Mouse (Mus musculus): ENCODE results near the gene Pts.

The Pts gene

GRCm38 (mm10) chr9:50527860-50528259 is 664 bp downstream of the Pts start:
- no peak for DNase-seq

- DNase-seq: no peak
Measured at GRCm38 (mm10) chr9:50525585-50525984, 2.9 kb downstream of the Pts start.

GRCm38 (mm10) chr9:50524936-50525335 is 3.6 kb downstream of the Pts start:
- DNase-seq: no peak

DNA sequence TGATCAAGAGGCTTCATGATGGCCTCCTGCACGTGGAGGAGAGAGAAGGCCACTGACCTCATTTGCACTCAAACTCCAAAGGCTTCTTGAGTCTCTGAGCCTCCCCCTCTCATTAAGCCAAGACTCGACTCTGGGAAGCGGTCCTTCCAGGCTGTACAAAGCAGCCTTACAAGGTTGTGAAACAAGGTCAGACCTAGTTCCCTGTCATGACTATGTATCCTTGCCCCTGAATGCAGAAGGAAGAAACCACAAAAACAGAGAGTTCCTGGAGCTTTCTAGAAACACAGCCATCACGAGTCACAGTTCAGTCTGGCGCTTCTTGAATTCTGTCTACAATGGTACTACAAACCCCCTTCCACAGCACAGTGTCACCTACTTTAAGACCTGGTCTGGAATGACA is 6.0 kb downstream of the Pts start:
- no peak for DNase-seq

DNA sequence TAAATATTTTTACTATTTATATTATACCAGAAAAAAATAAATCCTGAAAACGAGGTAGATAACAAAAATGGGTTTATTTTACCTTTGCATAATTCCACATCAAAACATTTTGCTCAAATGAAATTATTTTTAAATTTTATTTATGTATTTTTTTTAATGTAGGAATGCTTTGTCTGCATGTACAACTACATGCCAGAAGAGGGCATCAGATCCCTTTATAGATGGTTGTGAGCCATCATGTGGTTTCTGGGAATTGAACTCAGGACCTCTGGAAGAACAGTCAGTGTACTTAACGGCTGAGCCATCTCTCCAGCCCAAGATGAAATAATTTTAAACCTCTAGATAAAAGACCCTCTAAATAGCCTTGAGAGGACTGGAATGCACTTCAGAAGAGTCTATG is 7.0 kb downstream of the Pts start:
- DNase-seq: no peak

DNA sequence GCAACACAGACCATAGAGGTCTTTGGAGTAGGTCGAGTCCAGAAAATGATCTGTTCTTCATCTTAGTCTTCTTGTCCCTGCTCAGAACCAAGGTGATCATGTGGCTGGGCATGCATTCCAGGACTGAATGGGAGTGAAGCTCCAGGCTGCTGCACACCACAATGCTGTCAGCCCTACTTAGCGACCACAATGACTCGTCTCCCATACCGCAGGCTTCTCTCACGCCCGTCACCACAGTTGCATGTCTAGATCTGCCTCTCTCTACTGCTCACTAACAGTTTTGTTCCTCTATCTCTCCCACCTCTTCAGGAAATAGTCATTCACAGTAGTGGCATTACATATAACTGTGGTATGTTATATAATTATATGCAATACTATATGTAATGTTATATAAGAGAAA is 7.8 kb downstream of the Pts start:
- DNase-seq: no peak

DNA sequence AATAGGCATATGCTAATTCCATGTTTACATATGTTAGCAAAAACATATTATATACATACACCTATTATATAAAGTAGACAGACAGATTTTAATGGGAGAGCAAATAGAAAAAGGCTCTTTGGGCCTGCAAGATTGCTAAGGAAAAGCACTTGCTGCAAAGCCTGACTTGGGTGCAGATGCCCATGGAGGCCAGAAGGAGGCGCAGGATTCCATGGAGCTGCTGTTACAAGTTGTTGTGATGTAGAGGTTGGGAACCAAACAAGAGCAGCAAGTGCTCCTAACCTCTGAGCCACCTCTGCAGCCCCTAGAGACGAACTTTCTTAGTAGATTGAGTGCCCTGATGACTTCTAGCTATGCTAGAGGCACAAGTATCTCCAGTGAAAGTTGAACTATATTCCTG is 9.7 kb downstream of the Pts start:
- no peak for DNase-seq

DNA sequence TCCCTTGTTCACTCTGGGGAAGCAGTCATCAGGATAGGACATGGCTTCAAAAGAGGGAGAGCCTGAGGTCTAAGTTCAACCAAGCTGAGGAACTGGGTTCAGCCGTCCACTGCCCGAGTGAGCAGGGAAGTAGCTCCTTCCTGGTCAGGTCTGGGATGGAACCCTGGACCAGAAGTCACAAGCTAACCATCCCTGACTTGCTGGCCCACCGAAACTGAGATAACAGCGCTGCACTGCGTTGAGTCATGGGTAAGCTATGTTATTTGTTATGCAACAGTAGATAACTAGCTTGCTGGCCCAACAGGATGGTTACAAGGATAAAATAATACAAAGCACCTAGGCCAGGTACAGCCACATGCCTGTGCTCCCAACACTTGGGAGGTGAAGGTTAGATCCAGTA is 13.1 kb downstream of the Pts start:
- DNase-seq: no peak

DNA sequence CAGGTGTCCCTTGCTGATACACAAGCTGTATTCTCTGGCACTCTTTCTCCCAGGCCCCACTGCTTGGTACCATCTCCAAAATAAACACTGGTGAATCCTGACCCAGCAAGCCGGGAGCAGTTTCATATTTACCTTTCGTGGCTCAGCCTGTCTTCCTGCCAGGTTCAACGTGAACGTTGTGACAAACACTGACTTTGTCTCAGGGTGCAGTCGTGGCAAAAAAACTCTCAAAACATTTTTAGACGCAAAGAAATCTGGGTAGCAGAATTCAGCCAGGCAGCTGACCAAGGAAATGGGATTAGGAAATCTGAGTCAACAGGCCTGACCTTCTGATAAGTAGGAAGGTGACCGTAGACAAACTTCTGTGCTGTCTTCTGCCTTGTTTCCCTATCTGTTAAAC is 21.0 kb downstream of the Pts start:
- DNase-seq: no peak

DNA sequence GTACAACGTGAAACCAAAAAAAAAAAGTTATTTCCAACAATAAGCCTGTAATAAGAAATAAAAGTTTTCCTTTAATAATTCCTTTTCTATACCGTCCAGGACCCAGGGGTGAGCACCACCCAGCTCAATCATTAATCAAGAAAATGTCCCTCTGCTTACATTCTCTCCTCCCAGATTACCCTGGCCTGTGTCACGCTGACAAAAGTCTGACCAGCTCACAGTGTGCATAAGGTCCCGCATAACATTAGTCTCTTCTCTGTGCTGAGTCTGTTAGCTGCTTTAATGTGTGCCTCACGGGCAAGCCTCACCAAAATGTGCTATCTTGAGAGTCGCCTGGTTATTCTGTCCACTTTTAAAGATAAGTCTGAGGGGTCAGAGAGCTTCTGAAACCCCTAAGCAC is 23.1 kb downstream of the Pts start:
- DNase-seq: no peak

GRCm38 (mm10) chr9:50502949-50503348 is 25.6 kb downstream of the Pts start:
- DNase-seq: no peak

DNA sequence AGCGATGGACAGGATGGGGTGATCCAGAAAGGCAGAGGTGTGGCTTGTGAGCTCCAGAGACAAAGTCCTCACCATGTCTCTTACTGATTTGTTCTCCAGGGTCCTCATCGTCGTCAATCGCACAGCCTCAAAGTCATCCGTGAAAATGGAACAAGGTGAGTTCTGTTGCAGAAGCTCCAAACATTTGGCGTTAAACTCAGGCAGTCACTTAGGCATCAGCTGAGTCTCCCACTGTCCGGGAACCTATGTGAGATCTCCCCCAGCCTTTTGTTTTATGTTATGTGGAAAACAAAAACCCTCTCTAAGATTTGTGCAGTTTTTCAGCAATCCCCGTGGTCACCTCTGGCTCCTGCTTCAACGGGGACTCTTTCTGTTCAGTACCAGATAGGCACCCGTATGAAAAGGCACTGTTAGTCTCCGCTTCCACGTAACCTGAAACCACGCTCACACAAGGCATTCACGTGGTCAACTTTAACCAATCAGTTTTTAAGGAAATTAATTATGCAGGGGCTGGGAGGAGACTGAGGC is 27.5 kb downstream of the Pts start:
- DNase-seq: peak; percentile 44

DNA sequence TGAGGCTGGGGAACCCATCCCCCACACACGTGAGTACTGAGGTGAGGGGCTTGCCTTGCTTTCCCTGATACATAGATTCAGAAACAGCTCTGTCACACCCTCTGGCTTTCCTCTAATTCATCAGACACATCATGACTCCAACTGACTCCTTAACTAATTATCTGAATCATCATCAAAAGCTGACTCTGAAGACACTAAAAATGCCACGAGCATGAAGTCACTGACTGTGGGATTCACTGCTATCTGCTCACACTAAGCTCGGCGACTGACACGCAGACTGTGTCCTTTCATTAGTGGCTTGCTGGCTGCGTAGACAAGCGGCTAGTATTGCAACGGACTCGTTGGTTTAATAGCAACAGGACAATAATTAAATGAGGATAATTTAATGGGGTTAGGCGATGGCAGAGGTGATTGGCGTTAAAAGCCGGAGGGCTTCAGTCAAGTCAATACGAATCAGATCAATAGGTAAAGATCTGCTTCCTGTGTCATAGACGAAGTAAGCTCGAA is 28.0 kb downstream of the Pts start:
- no peak for DNase-seq

DNA sequence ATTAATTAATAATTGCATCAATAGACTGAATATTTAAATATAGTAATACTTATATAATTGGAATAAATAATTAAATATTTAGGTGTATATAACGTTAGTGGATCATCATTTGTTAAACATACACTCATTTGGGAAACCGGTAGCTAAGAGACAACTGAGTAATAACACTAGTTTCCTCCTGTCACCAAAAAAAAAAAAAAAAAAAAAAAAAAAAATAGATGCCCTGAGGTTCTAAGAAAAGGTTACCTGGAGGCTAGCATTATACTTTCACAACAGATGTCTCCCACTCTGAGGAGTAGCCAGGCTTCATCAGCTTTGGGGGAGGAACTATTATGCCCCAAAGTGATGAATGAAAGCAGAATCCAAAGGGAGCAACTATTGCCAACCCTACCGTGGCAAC is 28.7 kb downstream of the Pts start:
- DNase-seq: no peak

DNA sequence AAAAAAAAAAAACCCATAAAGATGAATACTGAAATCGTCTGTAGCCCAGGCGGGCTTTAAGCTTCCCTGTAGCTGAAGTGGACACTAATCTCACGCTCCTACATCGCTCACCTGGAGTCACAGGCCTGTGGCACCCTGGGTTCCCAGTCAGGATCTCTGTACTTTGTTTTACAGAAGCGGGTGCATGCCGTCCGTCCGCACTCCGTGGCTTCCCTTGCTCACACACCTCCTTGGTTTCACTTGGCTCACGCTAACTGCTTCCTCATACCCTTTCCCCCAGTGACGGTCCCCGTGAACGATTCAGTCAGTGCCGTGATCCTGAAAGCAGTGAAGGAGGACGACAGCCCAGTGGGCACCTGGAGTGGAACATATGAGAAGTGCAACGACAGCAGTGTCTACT is 29.7 kb downstream of the Pts start:
- DNase-seq: no peak

DNA sequence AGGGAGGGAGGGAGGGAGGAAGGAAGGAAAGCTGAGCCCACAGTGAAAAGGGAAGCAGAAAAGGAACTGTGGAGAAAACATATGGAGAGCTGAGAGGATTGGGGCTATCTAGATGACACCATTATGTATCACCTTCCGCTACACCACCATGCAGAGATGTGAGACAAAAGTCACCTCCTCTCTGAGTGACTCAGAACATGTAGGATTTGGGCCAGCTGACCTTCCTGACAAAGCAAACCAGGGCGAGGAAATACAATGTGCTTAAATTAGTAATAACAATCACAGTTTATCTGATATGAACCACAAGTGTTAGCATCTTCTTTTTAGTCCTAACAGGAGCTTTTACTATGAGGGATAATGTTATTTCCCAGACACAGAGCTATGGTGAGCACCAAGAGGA is 31.0 kb downstream of the Pts start:
- DNase-seq: no peak

DNA sequence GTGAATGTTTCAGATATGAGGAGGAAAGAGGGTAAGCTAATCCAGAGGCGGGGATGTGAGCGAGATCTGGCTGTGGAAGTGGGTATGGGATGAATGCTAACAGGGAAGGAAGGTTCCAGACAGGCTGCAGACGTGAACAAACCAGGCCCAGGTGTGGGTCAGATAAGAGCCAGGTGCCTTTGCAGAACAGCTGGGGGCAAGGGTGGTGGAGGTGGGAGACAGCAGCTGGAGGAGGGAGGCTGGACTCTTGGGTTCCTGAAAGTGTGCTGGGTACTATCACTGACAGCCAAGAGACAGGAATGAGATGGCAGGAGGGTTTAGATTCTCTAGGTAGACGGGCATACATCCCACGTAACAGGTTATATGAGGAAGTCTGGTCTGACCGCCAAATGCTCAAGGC is 31.4 kb downstream of the Pts start:
- DNase-seq: no peak

DNA sequence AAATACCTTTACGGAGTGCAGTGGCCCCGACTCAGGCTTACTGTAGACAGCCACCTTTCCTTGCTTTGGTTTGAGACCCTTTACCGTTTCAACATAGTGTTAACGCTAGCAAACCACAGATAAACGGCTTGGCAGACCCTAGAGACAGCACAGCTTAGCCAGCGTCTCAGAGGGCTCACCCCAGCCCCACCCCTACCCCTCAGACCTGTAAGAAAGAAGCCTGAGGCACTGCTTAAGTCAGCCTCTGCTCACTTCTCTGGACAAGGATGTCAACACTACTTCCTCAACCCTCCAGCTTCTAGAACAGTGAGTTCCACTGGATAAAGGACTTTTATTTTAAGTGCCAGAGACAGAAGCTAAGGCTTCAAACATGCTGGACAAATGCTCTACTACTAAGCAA is 32.0 kb downstream of the Pts start:
- no peak for DNase-seq

DNA sequence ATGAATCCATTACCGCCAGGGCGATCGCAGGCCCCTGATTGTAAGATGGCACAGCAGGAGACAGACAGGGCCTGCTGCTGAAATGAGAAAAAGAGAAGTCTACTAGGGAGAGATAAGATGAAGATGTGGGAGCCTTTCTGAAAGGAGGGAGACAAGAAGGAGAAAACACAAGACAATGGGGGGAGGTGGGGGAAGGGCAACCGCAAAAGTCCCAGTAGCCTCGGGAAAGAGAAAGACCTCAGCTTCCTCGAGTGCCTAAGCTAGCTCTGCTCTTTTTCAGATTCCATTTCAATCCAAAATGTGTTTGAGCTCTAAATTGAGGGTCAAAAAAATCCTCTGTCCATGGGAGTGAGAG is 32.4 kb downstream of the Pts start:
- no peak for DNase-seq

GRCm38 (mm10) chr9:50495405-50496150 is 32.9 kb downstream of the Pts start:
- no peak for DNase-seq

DNA sequence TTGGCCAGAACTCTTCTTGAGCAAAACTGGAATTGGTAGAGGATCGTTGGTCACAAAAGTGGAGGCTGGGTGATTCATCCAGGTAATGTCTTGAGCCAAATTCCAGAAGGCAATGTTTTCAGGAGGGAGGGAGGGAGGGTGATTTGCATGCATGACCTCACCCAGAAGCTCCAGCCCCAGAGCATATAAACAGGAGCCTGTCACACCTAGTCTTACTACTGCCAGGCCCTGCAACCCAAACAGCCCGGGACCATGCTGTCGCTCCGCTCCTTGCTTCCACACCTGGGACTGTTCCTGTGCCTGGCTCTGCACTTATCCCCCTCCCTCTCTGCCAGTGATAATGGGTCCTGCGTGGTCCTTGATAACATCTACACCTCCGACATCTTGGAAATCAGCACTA is 34.2 kb downstream of the Pts start, which contains the start of gene Plet1:
Gene Plet1 (plus strand): TSS at position 215 of the 400 bp plus-strand sequence.
- DNase-seq: peak; percentile 22

DNA sequence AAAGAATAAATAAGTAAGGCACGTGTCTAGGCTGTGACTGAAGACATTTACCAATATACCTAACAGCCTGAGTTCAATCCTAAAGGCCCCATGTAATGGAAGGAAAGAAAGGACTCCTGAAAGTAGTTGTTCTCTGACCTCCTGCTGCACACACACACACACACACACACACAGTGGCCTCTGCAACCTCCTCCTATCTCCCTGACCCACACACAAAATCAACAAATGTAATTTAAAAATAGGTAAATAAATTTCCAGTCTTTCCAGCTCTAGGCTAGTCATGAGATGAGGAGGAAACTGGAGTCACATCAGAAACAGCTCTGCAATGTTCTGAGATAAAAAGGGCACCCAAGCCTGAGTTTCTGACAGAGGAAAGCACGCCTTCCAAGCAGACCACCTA is 34.7 kb downstream of the Pts start:
- no peak for DNase-seq

GRCm38 (mm10) chr9:50491531-50492045 is 36.9 kb downstream of the Pts start:
- no peak for DNase-seq

DNA sequence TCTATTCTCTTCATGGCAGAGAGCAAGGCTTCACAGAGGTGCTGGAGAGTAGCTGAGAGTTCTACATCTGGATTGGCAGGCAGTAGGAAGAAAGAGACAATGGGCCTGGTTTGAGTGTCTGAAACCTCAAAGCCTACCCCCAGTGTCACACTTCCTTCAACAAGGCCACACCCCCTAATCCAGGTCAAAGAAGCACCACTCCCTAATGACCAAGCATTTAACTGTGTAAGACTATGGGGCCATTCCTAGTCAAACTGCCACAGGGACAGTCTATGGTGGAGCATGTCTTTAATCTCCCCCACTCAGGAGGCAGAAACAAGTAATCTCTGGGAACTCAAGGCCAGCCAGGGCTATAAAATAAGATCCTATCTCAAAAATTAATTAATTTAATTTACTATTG is 37.7 kb downstream of the Pts start:
- no peak for DNase-seq

GRCm38 (mm10) chr9:50485521-50485920 is 43.0 kb downstream of the Pts start:
- no peak for DNase-seq
